Mouse (Mus musculus) pancreas, adult 10 weeks (tissue): Measurements from ENCODE around the gene Mfng. TPM values are rescaled to one million over a fixed set of nuclear protein-coding genes. Genes with fewer than 3 reads are reported as not detected.

Experiments
- polyA plus RNA-seq: library from polyadenylated mRNA; stranded (reverse); fragments of 350-450 nt; fragmentation: Illumina TruSeq; extraction: RNeasy Lipid Tissue Mini Kit (QIAGEN cat#74804); gene quantifications from one replicate; pipeline ENCODE4 v1.2.3, GENCODE M21; 2015; ENCODE audit warnings: low read depth, low replicate concordance; ENCODE audit not compliant: insufficient read depth

The Mfng gene
- 5.7 TPM for polyA plus RNA-seq

DNA sequence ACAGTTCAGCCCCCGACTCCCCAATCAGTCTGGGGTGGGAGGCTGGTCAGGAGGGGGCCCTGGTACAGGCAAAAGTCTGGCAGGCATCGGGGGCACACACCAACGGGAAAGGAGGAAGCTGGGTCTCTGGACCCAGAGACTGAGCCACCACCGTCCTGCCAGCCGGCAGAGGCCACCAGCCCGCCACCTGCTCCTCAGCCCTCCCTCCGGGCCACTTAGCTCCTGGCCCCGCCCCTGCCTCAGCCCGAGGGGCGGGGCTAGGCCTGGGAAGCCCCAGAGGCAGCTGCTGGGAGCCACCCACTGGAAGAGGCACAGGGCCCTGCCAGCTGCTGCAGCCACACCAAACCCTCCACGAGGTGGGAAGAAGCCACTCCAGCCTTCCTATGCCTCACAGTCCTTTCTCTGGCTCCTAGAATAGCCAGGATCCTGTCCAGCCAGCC is at the start of gene Mfng:
Gene Mfng (minus strand): TSS at position 186 of the 440 bp plus-strand sequence.

DNA sequence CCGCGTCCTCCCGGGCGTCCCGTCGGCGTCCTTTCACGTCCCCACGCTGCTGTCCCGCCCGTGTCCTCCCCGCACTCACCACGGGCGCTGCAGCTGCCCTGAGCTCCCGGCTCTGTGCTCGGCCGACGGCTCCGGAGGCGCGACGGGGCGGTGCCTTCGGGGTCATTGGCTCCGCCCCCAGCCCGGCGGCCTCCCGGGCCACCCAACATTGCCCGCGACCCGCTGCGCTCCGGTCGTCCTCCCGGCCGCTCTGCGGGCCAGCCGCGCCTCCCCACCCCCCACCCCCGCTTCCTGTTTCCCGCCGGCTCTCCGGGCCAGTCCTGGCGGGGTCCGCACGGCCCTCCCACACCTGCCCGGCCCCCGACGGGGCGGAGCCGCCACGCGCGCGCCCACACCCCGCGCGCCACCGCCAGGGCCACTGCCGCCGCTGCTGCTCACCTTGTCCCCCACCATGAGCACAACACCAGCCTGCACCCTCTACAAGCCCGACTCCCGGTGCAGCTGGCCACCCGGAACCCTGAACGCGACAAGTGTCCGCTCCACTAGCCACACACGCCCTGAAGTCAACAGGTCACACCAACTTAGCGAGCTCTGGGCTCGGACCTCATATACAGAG is 29.6 kb upstream of the Mfng start, which contains the start of gene Card10:
Gene Card10 (minus strand): TSS at position 267 of the 616 bp plus-strand sequence.

DNA sequence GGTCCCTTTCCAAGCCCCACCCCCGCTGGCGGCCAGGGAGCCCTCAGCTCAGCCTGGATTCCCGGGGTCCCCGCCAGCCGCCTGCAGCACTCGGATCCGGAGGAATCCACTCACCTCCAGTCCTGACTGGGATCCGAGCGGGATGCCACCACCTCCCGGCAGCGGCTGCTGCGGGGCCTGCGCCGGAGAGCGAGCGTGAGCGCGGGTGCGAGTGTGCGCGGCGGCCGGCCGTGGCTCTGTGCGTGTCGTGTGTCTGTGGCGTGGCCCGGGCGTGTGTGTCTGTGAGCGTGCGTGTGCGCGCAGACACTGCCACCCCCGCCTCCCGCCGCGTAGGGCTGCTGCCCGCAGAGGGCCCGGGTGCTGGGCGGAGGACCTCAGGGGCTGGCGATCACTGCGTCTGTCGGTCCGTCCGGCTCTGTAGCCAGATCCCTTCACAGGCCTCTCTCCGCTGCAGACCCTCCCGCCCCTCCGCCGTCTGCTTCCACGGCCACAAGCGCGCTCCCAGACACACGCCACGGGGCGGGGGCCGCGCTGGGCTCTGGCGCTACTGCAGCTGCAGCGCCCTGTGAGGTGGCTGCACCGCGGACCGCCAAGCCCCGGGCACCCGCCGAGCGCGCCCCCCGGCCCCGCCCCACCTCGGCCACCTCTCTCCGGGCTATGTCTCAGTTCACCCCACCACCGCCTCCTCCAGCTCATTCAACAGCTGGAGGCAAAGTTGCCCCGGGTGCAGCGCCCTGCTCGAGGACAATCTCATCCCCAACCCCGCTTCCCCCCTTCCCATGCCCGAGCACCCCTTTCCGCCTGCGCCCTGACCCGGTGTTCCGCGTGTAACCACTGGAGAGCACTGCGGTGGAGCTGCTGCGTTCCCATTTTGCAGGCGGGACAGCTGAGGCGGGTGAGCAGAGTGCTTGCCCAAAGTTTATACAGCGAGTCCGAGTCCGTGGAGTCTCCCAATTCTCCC is 54.7 kb downstream of the Mfng start, which contains the start of gene Elfn2:
Gene Elfn2 (minus strand): TSS at position 482 of the 961 bp plus-strand sequence.

Other genes starting within 250 kb of the Mfng start
- gene C1qtnf6, start 242.1 kb downstream of the Mfng start, polyA plus RNA-seq = 3.3 TPM
- gene Sstr3, start 228.8 kb downstream of the Mfng start, polyA plus RNA-seq = 3.4 TPM
- 2.2 TPM for gene Rac2, start 200.7 kb downstream of the Mfng start, polyA plus RNA-seq
- gene Cyth4, start 176.4 kb downstream of the Mfng start, polyA plus RNA-seq = 4.9 TPM
- not detected for gene Elfn2, start 54.7 kb downstream of the Mfng start, polyA plus RNA-seq
- gene Card10, start 29.6 kb upstream of the Mfng start, polyA plus RNA-seq = 11.2 TPM
- 26.1 TPM for gene Cdc42ep1, start 69.1 kb upstream of the Mfng start, polyA plus RNA-seq
- 2.3 TPM for gene Lgals2, start 82.1 kb upstream of the Mfng start, polyA plus RNA-seq
- gene Gga1, start 103.7 kb upstream of the Mfng start, polyA plus RNA-seq = 14.9 TPM
- not detected for gene Gm49510, start 126.2 kb upstream of the Mfng start, polyA plus RNA-seq
- 4.2 TPM for gene Sh3bp1, start 126.3 kb upstream of the Mfng start, polyA plus RNA-seq
- 0.81 TPM for gene Pdxp, start 140.4 kb upstream of the Mfng start, polyA plus RNA-seq
- gene Lgals1, start 153.2 kb upstream of the Mfng start, polyA plus RNA-seq = 163 TPM
- gene Nol12, start 161.5 kb upstream of the Mfng start, polyA plus RNA-seq = 14.1 TPM
- 12.3 TPM for gene Triobp, start 174.2 kb upstream of the Mfng start, polyA plus RNA-seq